Mouse (Mus musculus) spleen, adult 18-20 months (tissue): Measurements from ENCODE around the gene Gm9508.

ENCODE experiments used
- DNase-seq, 2 experiments: peaks; one replicate each; pipeline ENCODE4 v3.0.0; 2022; ENCODE audit warnings: mixed read lengths in 2 of 2

Gene Gm9508

DNA sequence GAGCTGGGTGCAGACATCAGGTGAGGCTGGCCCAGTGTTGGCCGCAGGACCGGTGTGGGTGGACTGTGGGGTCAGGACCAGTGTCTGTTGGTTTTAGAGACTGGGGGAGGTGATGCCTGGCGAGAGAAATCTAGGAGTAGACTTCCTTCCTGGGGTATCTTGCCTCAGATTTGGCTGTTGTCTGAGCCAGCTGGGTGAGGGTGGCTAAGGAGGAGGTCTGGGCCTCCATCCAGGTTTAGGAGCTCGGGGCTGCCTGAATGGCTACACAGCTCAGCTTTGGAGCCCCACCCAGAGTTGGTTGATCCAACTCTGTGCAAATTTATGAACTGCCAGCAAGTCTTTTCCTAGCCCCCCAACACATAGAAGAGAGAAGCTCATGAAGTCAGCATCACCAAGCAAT is 29.6 kb downstream of the Gm9508 start:
- no peak for DNase-seq

- DNase-seq = no peak
These were observed 30.7 kb downstream of the Gm9508 start for GRCm38 (mm10) chr10:77666342-77666741.

DNA sequence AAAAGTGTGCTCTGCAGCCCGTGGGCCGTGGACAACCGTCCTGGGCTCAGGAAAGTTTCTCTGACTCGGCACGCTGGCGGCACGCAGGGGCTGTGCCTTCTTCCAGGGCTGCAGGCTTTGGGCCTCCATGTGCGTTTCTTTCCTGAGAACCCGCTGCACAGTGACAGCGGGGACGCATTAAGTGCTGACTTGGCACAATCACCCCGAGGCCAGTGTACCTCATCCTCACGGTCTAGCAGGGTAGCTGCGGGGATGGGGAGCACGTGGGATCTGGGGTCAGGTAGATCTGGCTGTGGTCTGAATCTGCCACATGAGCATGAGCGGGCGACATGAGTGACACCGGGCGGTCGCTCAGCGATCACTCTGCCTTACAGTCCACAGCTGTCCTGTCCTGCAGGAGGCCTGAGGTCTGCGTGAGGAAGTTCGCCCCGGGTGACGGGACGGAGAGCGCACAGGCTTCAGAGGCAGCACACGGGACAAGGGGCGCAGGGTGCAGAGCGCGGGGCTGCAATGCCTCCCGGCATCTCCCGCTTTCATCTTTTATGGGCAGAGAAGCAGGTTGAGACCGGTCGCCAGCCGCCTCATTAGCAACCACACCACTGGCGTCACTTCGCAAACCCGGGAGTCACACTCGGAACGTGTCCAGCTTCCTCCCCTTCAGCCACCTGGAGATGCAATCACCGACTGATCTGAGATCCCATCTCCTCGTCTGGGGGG is 32.9 kb downstream of the Gm9508 start:
- DNase-seq = no peak

DNA sequence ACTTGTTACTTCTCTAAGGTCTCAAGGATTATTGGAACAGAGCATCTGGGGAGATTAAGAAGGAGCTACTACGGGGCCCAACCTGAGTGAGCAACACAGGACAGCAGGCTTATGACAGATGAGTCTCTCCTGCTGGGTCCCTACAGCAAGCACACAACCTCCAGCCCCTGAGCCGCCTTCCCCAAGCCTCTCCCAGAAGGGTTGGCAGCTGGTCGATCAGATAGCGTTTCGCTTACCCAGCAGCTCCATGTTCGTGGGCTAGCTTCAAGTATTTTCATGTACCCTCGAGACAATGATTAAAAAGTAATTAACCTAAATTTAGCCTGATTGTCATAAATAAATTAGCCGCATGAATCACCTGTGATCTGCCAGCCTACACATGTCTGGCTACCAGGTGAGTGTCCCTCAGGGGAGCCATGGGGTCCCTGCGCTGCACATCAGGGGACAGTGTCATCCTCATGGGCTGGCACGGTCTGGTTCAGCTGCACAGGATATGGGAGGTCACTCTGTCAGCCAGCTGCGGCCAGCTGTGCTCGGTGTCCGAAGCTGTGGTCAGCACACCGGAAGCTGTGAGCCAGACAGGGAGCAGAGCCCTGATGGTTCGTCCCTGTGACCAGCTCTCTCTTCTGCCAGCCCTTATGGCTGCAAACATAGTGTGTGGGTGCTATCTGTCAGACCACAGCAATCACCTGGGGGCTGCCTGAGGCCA is 38.6 kb downstream of the Gm9508 start:
- DNase-seq = no peak

DNA sequence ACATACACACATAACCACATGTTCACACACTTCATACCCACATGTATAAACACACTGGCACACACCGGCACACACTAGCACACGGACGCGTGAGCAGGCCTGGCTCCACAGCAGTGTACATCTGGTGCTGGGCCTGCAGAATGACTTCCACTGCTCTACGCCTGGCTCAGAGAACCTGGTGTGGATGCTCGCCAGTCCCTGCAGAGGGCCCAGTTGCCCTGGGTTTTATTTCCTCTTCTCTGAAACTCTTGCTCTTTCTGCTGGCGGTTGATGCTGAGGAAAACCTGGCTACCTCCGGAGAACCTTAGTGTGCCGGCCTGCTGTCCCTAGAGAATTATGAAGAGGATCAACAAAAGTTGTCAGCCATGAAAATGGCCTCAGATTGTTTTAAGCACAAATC is 45.0 kb downstream of the Gm9508 start:
- peak in 1 of 2 experiments; percentile 33 for DNase-seq

DNA sequence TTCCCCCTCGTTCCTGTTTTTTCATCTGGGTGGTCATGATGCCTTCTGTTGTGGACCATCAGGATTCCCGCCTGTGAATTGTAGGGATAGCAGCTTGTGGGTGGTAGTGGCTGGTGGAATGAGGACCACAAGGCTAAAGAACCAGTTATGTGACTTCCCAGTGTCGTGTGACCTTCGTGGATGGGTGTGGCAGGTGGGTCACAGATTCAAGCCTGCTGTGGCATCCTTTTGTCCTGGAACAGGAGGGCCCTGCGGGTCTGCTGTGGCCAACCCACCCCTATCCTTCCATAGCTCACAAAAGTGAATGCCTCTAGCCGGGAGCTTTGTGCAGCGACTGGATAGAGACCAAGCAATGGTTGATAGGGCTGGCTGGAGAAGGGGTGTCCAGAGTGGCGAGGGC is 49.1 kb downstream of the Gm9508 start:
- DNase-seq = no peak

GRCm38 (mm10) chr10:77647461-77647860 is 49.6 kb downstream of the Gm9508 start:
- no peak for DNase-seq
